Mouse (Mus musculus) liver, embryonic 13.5 days (tissue): ENCODE data around the gene Sh3rf1. TPM values are rescaled to one million over a fixed set of nuclear protein-coding genes. Genes with fewer than 3 reads are reported as not detected.

ENCODE experiments used
- ATAC-seq: fragments of 200-750 bp; cut with Nextera tagmentation; 2 replicates; pipeline ENCODE4 v1.8.0; 2017; ENCODE audit warnings: low read depth, mild to moderate bottlenecking, moderate number of reproducible peaks, moderate library complexity
- DNase-seq: peaks from one replicate; pipeline ENCODE4 v3.0.0; 2022
- H3K27ac ChIP-seq: fragments of 300-500 bp; sonication (generic); 2 replicates; pipeline ENCODE4 v1.5.1; 2015; ENCODE audit warnings: moderate library complexity, mild to moderate bottlenecking, inconsistent platforms
- H3K27me3 ChIP-seq: fragments of 300-500 bp; sonication (generic); 2 replicates; pipeline ENCODE4 v1.6.1; 2015; ENCODE audit warnings: mild to moderate bottlenecking, inconsistent platforms
- H3K36me3 ChIP-seq: fragments of 300-500 bp; sonication (generic); 2 replicates; pipeline ENCODE4 v1.6.1; 2015; ENCODE audit warnings: mild to moderate bottlenecking, inconsistent platforms
- H3K4me1 ChIP-seq: fragments of 300-500 bp; sonication (generic); replicated peaks from 2 replicates; pipeline ENCODE4 v1.6.1; 2015; ENCODE audit warnings: inconsistent platforms
- H3K4me2 ChIP-seq: fragments of 300-500 bp; sonication (generic); 2 replicates; pipeline ENCODE4 v1.6.1; 2015; ENCODE audit warnings: inconsistent platforms, mild to moderate bottlenecking, moderate library complexity
- H3K4me3 ChIP-seq: fragments of 300-500 bp; sonication (generic); replicated peaks from 2 replicates; pipeline ENCODE4 v1.5.1; 2015; ENCODE audit warnings: mild to moderate bottlenecking, inconsistent platforms
- H3K9ac ChIP-seq: fragments of 300-500 bp; sonication (generic); 2 replicates; pipeline ENCODE4 v1.6.1; 2015; ENCODE audit warnings: mild to moderate bottlenecking, inconsistent platforms
- H3K9me3 ChIP-seq: fragments of 300-500 bp; sonication (generic); replicated peaks from 2 replicates; pipeline ENCODE4 v1.6.1; 2016; ENCODE audit warnings: inconsistent platforms
- WGBS: fragments of 180-500 bp; shearing (Covaris S2); methylation state at CpG from one replicate; pipeline ENCODE4 v1.1.7; 2015; ENCODE audit not compliant: insufficient replicate concordance; 5-methylcytosine and 5-hydroxymethylcytosine counted together
- polyA plus RNA-seq: library from polyadenylated mRNA; unstranded; fragments of >200 nt; fragmentation: Nextera tagmentation; extraction: Ambion mirVana; gene quantifications from 2 replicates; pipeline ENCODE4 v1.2.1, GENCODE M21; 2015

Sh3rf1 gene
- 1.1 and 1.7 TPM in 2 replicates for polyA plus RNA-seq

GRCm38 (mm10) chr8:61223729-61224379 is at the start of gene Sh3rf1:
Gene Sh3rf1, plus strand, starts transcription at chr8:61223872.
- WGBS = under 1% methylated on average over 76 of the region's 84 CpGs
- Histone ChIP-seq H3K4me1 (peaks cover 21% of the 10 kb centered on the region), H3K9me3 (no peaks in the 10 kb centered on the region), H3K9ac (peak within 1 kb of the TSS; percentile 71), H3K4me3 (peak within 1 kb of the TSS; percentile 69), H3K27me3 (peaks cover 36% of the 10 kb centered on the region), H3K4me2 (peak within 1 kb of the TSS; percentile 77), H3K36me3 (0 out of 2 replicates have a peak, but pooled peaks cover 2% of the 10 kb centered on the region), H3K27ac (no peak within 1 kb of the TSS)
- ATAC-seq (peak; percentile 90), DNase-seq (peak; percentile 59)

GRCm38 (mm10) chr8:61173921-61174492 is 49.7 kb upstream of the Sh3rf1 start:
- 75% methylated on average over 7 of the region's 7 CpGs for WGBS

GRCm38 (mm10) chr8:61175876-61176275 is 47.8 kb upstream of the Sh3rf1 start:
- Histone ChIP-seq H3K4me2 (no peak overlapping the region), H3K36me3 (no peaks in the 10 kb centered on the region), H3K27ac (no peak overlapping the region), H3K9me3 (no peaks in the 10 kb centered on the region), H3K4me3 (no peak overlapping the region), H3K9ac (no peak overlapping the region), H3K27me3 (no peaks in the 10 kb centered on the region), H3K4me1 (no peaks in the 10 kb centered on the region)
- ATAC-seq (no peak), DNase-seq (no peak)
- 57% methylated on average over 2 of the region's 2 CpGs for WGBS

More at GRCm38 (mm10) chr8:61173921-61174492, 49.7 kb upstream of the Sh3rf1 start:
- H3K9ac ChIP-seq = no peak overlapping the region
- DNase-seq (no peak), ATAC-seq (no peak)
- no peak overlapping the region for H3K27ac ChIP-seq
- no peaks in the 10 kb centered on the region for H3K36me3 ChIP-seq
- no peak overlapping the region for H3K4me2 ChIP-seq
- no peaks in the 10 kb centered on the region for H3K9me3 ChIP-seq
- no peak overlapping the region for H3K4me3 ChIP-seq
- H3K4me1 ChIP-seq = no peaks in the 10 kb centered on the region
- H3K27me3 ChIP-seq = no peaks in the 10 kb centered on the region

GRCm38 (mm10) chr8:61177680-61178593 is 45.7 kb upstream of the Sh3rf1 start:
- DNase-seq (no peak), ATAC-seq (no peak)
- no peak overlapping the region for H3K4me3 ChIP-seq
- H3K27ac ChIP-seq = no peak overlapping the region
- no peaks in the 10 kb centered on the region for H3K4me1 ChIP-seq
- WGBS = 40% methylated on average over 12 of the region's 12 CpGs
- H3K36me3 ChIP-seq = no peaks in the 10 kb centered on the region
- no peak overlapping the region for H3K4me2 ChIP-seq
- no peak overlapping the region for H3K9ac ChIP-seq
- H3K27me3 ChIP-seq = no peaks in the 10 kb centered on the region
- H3K9me3 ChIP-seq = no peaks in the 10 kb centered on the region

GRCm38 (mm10) chr8:61178594-61179140 is 45.0 kb upstream of the Sh3rf1 start:
- Histone ChIP-seq H3K4me1 (no peaks in the 10 kb centered on the region), H3K4me3 (no peak overlapping the region), H3K27me3 (no peaks in the 10 kb centered on the region), H3K36me3 (no peaks in the 10 kb centered on the region), H3K9me3 (no peaks in the 10 kb centered on the region), H3K27ac (no peak overlapping the region), H3K4me2 (no peak overlapping the region), H3K9ac (no peak overlapping the region)
- ATAC-seq (no peak), DNase-seq (no peak)
- 82% methylated on average over 11 of the region's 11 CpGs for WGBS

GRCm38 (mm10) chr8:61181592-61181991 is 42.1 kb upstream of the Sh3rf1 start:
- Histone ChIP-seq H3K9me3 (no peaks in the 10 kb centered on the region), H3K27ac (no peak overlapping the region), H3K36me3 (no peaks in the 10 kb centered on the region), H3K4me3 (no peak overlapping the region), H3K27me3 (no peaks in the 10 kb centered on the region), H3K9ac (no peak overlapping the region), H3K4me2 (no peak overlapping the region), H3K4me1 (no peaks in the 10 kb centered on the region)
- DNase-seq = no peak
- WGBS = 67% methylated on average over 2 of the region's 2 CpGs
- no peak for ATAC-seq

- Histone ChIP-seq H3K36me3 (no peaks in the 10 kb centered on the region), H3K9me3 (no peaks in the 10 kb centered on the region), H3K27me3 (no peaks in the 10 kb centered on the region), H3K27ac (no peak overlapping the region), H3K4me2 (no peak overlapping the region), H3K4me1 (no peaks in the 10 kb centered on the region), H3K4me3 (no peak overlapping the region), H3K9ac (no peak overlapping the region)
- ATAC-seq = no peak
- 73% methylated on average over 4 of the region's 4 CpGs for WGBS
- no peak for DNase-seq
Observed at GRCm38 (mm10) chr8:61182020-61182419, 41.7 kb upstream of the Sh3rf1 start.

GRCm38 (mm10) chr8:61185274-61186198 is 38.1 kb upstream of the Sh3rf1 start:
- Histone ChIP-seq H3K4me1 (no peaks in the 10 kb centered on the region), H3K27me3 (no peaks in the 10 kb centered on the region), H3K4me2 (no peak overlapping the region), H3K9me3 (no peaks in the 10 kb centered on the region), H3K9ac (no peak overlapping the region), H3K36me3 (no peaks in the 10 kb centered on the region), H3K4me3 (no peak overlapping the region), H3K27ac (no peak overlapping the region)
- ATAC-seq (no peak), DNase-seq (no peak)
- 41% methylated on average over 5 of the region's 5 CpGs for WGBS

- Histone ChIP-seq H3K27ac (no peak overlapping the region), H3K4me1 (no peaks in the 10 kb centered on the region), H3K9me3 (no peaks in the 10 kb centered on the region), H3K4me2 (no peak overlapping the region), H3K27me3 (no peaks in the 10 kb centered on the region), H3K36me3 (no peaks in the 10 kb centered on the region), H3K4me3 (no peak overlapping the region), H3K9ac (no peak overlapping the region)
- WGBS = 56% methylated on average over 5 of the region's 5 CpGs
- no peak for DNase-seq
- ATAC-seq = no peak
Observed at GRCm38 (mm10) chr8:61194306-61194925, 29.3 kb upstream of the Sh3rf1 start.

- DNase-seq (no peak), ATAC-seq (no peak)
Observed at GRCm38 (mm10) chr8:61200254-61200887, 23.3 kb upstream of the Sh3rf1 start.

More at GRCm38 (mm10) chr8:61200254-61200887, 23.3 kb upstream of the Sh3rf1 start:
- H3K36me3 ChIP-seq = no peaks in the 10 kb centered on the region
- no peak overlapping the region for H3K27ac ChIP-seq
- H3K4me1 ChIP-seq = no peaks in the 10 kb centered on the region
- no peak overlapping the region for H3K9ac ChIP-seq
- WGBS = 17% methylated on average over 6 of the region's 6 CpGs
- no peaks in the 10 kb centered on the region for H3K27me3 ChIP-seq
- no peak overlapping the region for H3K4me2 ChIP-seq
- no peak overlapping the region for H3K4me3 ChIP-seq
- no peaks in the 10 kb centered on the region for H3K9me3 ChIP-seq
